ENCODE assay signal across 8 mouse cellular contexts in the genomic region with DNA sequence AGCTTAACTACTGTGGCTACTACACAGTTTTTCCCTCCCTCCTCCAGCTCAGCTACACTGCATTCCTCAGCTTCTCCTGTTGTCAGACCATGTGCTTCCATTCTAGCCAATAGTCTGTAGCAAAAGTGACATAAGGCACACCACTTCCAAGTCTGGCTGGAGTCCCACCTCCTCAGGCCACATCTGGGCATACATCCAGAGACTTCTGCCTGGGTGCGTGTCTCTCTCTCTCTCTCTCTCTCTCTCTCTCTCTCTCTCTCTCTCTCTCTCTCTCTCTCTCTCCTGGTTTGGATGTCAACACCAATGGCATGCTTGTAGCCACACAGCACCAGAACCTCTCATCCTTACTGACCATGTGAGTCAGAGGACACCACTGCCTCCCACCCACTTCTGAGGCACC. TPM values are rescaled to one million over a fixed set of nuclear protein-coding genes. Genes with fewer than 3 reads are reported as not detected.
A peak's percentile ranks its signal among the peaks of the same experiment; 100 is the strongest.
DNase-seq lines count a peak whose midpoint lies in the region; ATAC-seq and TF ChIP-seq lines count a peak whose summit lies in the region.
"Had no signal": no experiment of that assay in that cellular context is flagged by ENCODE, and none has a peak within 500 bp of the region (broad histone marks: within the 10 kb centered on the region; RNA-seq: fewer than 3 reads in every experiment).

No protein-coding gene starts in this region.

- H3K4me2 ChIP-seq in heart, embryonic 16.5 days (ENCODE audit: low read depth, low read length), result no peak overlapping the region
- H3K4me2 ChIP-seq: hindbrain, embryonic 12.5 days had no signal

- ATAC-seq in common myeloid progenitor, adult 5-6 weeks (replicated peaks; ENCODE audit: low read depth, poor library complexity, severe bottlenecking), result 0 out of 2 replicates have a peak, but pooled peaks have one; percentile 45
- ATAC-seq in heart, embryonic 16.5 days (replicated peaks; ENCODE audit: extremely low read depth, insufficient read depth, low FRiP score), result peak; percentile 96

- DNase-seq in liver, adult 2 months (ENCODE audit: extremely low read depth, low read depth, low spot score), result peak; percentile 30
- no peak for DNase-seq in liver
- peak; percentile 16 for DNase-seq in ovary, postnatal 36 days (ENCODE audit: low spot score)
- no peak for DNase-seq in thymus, postnatal 4 days
- no peak for DNase-seq in layer of hippocampus, adult 11-12 months (ENCODE audit: low spot score)

- H3K9me3 ChIP-seq in heart, embryonic 16.5 days (replicated peaks; ENCODE audit: control insufficient read depth, low read length), result no peaks in the 10 kb centered on the region
- H3K9me3 ChIP-seq: hindbrain, embryonic 12.5 days had no signal

- no peak overlapping the region for H3K9ac ChIP-seq in liver, adult 2 months (ENCODE audit: low read depth, low read length)
- H3K9ac ChIP-seq in heart, embryonic 16.5 days (ENCODE audit: low read length), result no peak overlapping the region
- H3K9ac ChIP-seq: hindbrain, embryonic 12.5 days had no signal

- no peak for TF ChIP-seq CTCF in liver, adult 2 months (IDR thresholded peaks at IDR 0.05; ENCODE audit: low read depth, low read length)

- H3K4me1 ChIP-seq in liver, adult 2 months (ENCODE audit: control insufficient read depth, insufficient read depth, low read length), result no peaks in the 10 kb centered on the region
- H3K4me1 ChIP-seq in heart, embryonic 16.5 days (ENCODE audit: control insufficient read depth, insufficient read depth, low read length), result peaks cover 4% of the 10 kb centered on the region
- H3K4me1 ChIP-seq: hindbrain, embryonic 12.5 days had no signal

- H3K27me3 ChIP-seq in liver, adult 2 months (ENCODE audit: control insufficient read depth, insufficient read depth, low read length), result no peaks in the 10 kb centered on the region
- no peaks in the 10 kb centered on the region for H3K27me3 ChIP-seq in heart, embryonic 16.5 days (ENCODE audit: control insufficient read depth, insufficient read depth, low read length)
- H3K27me3 ChIP-seq: hindbrain, embryonic 12.5 days had no signal

- TF ChIP-seq POLR2A in liver, adult 2 months (IDR thresholded peaks at IDR 0.05; ENCODE audit: extremely low read depth, insufficient read depth, low read length), result no peak

- H3K4me3 ChIP-seq in liver, adult 2 months (ENCODE audit: insufficient read depth, low read depth, low read length), result no peak overlapping the region
- H3K4me3 ChIP-seq in heart, embryonic 16.5 days (ENCODE audit: low read length), result no peak overlapping the region
- H3K4me3 ChIP-seq: hindbrain, embryonic 12.5 days had no signal

- WGBS in liver, adult 2 months, result 7% methylated on average over 1 of the region's 1 CpGs
- 8% methylated on average over 1 of the region's 1 CpGs for WGBS in heart, embryonic 16.5 days

- no peaks in the 10 kb centered on the region for H3K36me3 ChIP-seq in liver, adult 2 months (ENCODE audit: control insufficient read depth, insufficient read depth, low read length)
- no peaks in the 10 kb centered on the region for H3K36me3 ChIP-seq in heart, embryonic 16.5 days (ENCODE audit: control insufficient read depth, insufficient read depth)
- H3K36me3 ChIP-seq: hindbrain, embryonic 12.5 days had no signal

- H3K27ac ChIP-seq in liver, adult 2 months (replicated peaks; ENCODE audit: insufficient read depth, low read depth, low read length), result no peak overlapping the region
- peak overlapping the region; percentile 58 for H3K27ac ChIP-seq in heart, embryonic 16.5 days (ENCODE audit: low read length)
- H3K27ac ChIP-seq: hindbrain, embryonic 12.5 days had no signal

- no peaks in the 10 kb centered on the region for H3K79me2 ChIP-seq in liver, adult 2 months (ENCODE audit: control insufficient read depth, insufficient read depth, low read length)

RNA-seq across cellular contexts. Expression of a gene that starts 55.6 kb away (rescaled TPM):
- total RNA-seq in liver, adult 2 months (2014; rRNA removed), result 2.7 and 3.5 TPM in 2 replicates
- 1.1 and 1.3 TPM in 2 replicates for polyA plus RNA-seq in liver, adult 2 months (2012; rRNA removed)
- total RNA-seq in common myeloid progenitor, adult 5-6 weeks (2017), result 20.0 and 20.2 TPM in 2 replicates
- 6.4 and 9.6 TPM in 2 replicates for polyA plus RNA-seq in heart, embryonic 16.5 days (2015; fragmentation: Nextera tagmentation; extraction: Ambion mirVana)

Comparison
In these comparisons a context has a peak if more than half of its experiments do, and no peak if none do; other contexts are left out.
1. DNase-seq: peak in liver, adult 2 months (single experiment) and ovary, postnatal 36 days (single experiment); none in liver (single experiment), thymus, postnatal 4 days (single experiment) and layer of hippocampus, adult 11-12 months (single experiment).